In the genomic region with DNA sequence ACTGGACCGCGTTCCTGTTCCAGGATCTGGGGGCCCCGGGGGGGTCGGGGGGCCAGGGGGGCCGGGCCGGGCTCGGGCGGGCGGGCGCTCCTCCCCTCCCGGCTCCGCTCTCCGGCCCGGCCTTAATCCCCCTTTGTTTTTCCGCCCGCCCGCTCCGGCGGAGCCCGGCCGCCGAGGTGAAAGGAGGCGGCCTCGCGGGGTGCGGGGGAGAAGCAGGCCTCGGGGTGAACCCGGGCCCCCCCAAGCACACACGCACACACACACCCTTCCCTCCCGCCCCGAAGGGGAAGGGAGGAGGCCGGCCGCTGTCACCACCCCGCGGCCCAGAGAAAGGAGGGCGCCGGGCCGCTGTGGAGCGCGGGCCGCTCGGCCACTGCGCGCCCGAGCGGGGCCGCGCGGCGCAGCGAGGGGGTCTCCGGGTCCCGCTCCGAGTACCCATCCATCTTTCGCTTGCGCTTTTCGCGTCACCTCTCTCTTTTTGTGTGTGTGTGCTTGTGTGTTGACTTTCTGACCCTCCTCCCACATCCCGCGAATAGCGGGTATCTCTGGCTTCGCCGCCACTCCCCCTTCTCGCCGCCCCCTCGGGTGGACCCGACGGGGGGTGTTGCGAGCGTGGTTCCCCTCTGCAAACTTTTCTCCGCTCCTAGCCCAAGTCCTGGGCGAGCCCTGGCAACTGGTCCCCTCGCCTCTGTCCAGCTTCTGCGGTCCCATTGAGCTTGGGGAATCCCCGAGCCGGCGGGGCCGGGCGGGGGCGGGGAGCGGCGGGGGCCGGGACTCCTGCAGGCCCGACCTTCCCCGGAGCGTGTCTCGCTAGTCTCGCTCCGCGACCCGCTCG, we compare ENCODE assay signal across 8 mouse cellular contexts. TPM values are rescaled to one million over a fixed set of nuclear protein-coding genes. Genes with fewer than 3 reads are reported as not detected.
A peak's percentile ranks its signal among the peaks of the same experiment; 100 is the strongest.
DNase-seq lines count a peak whose midpoint lies in the region; ATAC-seq and TF ChIP-seq lines count a peak whose summit lies in the region.

No protein-coding gene starts in this region.

- H3K36me3 ChIP-seq in forebrain, postnatal 0 days (ENCODE audit: insufficient read depth): no peaks in the 10 kb centered on the region
- peaks cover 7% of the 10 kb centered on the region for H3K36me3 ChIP-seq in hindbrain, embryonic 13.5 days

- peaks cover 9% of the 10 kb centered on the region for H3K4me1 ChIP-seq in cerebellum, adult 2 months (ENCODE audit: control insufficient read depth, insufficient read depth, low read length)
- peaks cover 21% of the 10 kb centered on the region for H3K4me1 ChIP-seq in forebrain, postnatal 0 days (ENCODE audit: insufficient read depth)
- H3K4me1 ChIP-seq in hindbrain, embryonic 13.5 days (replicated peaks): peaks cover 51% of the 10 kb centered on the region

- peak overlapping the region; percentile 90 for H3K4me2 ChIP-seq in forebrain, postnatal 0 days (ENCODE audit: low read depth)
- peak overlapping the region; percentile 81 for H3K4me2 ChIP-seq in hindbrain, embryonic 13.5 days

- no peak for TF ChIP-seq CTCF in cerebellum, adult 2 months (IDR thresholded peaks at IDR 0.05; ENCODE audit: borderline replicate concordance, insufficient read depth, low read depth, low read length)
- TF ChIP-seq CTCF in forebrain, postnatal 0 days (IDR thresholded peaks at IDR 0.05; ENCODE audit: low read depth): no peak

- TF ChIP-seq POLR2A in cerebellum, adult 2 months (IDR thresholded peaks at IDR 0.05; ENCODE audit: borderline replicate concordance, insufficient read depth, low read length): no peak

- H3K9me3 ChIP-seq in forebrain, postnatal 0 days (ENCODE audit: low read length): no peaks in the 10 kb centered on the region
- no peaks in the 10 kb centered on the region for H3K9me3 ChIP-seq in hindbrain, embryonic 13.5 days

- H3K4me3 ChIP-seq in cerebellum, adult 2 months (replicated peaks; ENCODE audit: insufficient read depth, low read depth, low read length): peak overlapping the region; percentile 100
- H3K4me3 ChIP-seq in forebrain, postnatal 0 days (ENCODE audit: low read depth, low read length): peak overlapping the region; percentile 97
- peak overlapping the region; percentile 99 for H3K4me3 ChIP-seq in hindbrain, embryonic 13.5 days

- H3K27me3 ChIP-seq in cerebellum, adult 2 months (ENCODE audit: control insufficient read depth, insufficient read depth, low read length): no peaks in the 10 kb centered on the region
- H3K27me3 ChIP-seq in forebrain, postnatal 0 days (ENCODE audit: insufficient read depth, low read length): no peaks in the 10 kb centered on the region
- H3K27me3 ChIP-seq in hindbrain, embryonic 13.5 days: no peaks in the 10 kb centered on the region

- H3K9ac ChIP-seq in forebrain, postnatal 0 days: peak overlapping the region; percentile 96
- peak overlapping the region; percentile 99 for H3K9ac ChIP-seq in hindbrain, embryonic 13.5 days

- WGBS in cerebellum, adult 2 months: under 1% methylated on average over 84 of the region's 92 CpGs
- 3% methylated on average over 61 of the region's 92 CpGs for WGBS in forebrain, postnatal 0 days
- WGBS in hindbrain, embryonic 13.5 days: under 1% methylated on average over 68 of the region's 92 CpGs

- intact Hi-C loops in left cerebral cortex, postnatal 4 days (cut with DNase I): no loop called here

- peak; percentile 60 for ATAC-seq in forebrain, postnatal 0 days
- ATAC-seq in hindbrain, embryonic 13.5 days (ENCODE audit: low FRiP score): peak; percentile 83

- peak; percentile 70 for DNase-seq in NIH3T3 (ENCODE audit: low read depth)
- DNase-seq in cerebellum, adult 2 months: peak; percentile 71 to 80
- peak; percentile 37 for DNase-seq in forebrain, postnatal 0 days
- DNase-seq in left cerebral cortex, postnatal 4 days: peak; percentile 50
- peak; percentile 65 for DNase-seq in mesoderm, embryonic 11.5 days (ENCODE audit: low read depth, low spot score)
- DNase-seq in right cerebral cortex, postnatal 25 days: peak; percentile 47
- peak; percentile 68 to 69 for DNase-seq in urinary bladder, postnatal 36 days (ENCODE audit: low spot score in 2 of 2)

- peak overlapping the region; percentile 100; the same call in 1 of the 2 replicates for H3K27ac ChIP-seq in cerebellum, adult 2 months (ENCODE audit: insufficient read depth, low read length)
- H3K27ac ChIP-seq in forebrain, postnatal 0 days (ENCODE audit: low read depth, low read length): peak overlapping the region; percentile 95
- peak overlapping the region; percentile 99 for H3K27ac ChIP-seq in hindbrain, embryonic 13.5 days

RNA-seq across cellular contexts. Expression of a gene that starts 0.5 kb away (rescaled TPM):
- polyA plus RNA-seq in cerebellum, adult 2 months (2012; rRNA removed): 29.6 and 30.2 TPM in 2 replicates
- total RNA-seq in forebrain, postnatal 0 days (2014; rRNA removed): 33.0 and 43.7 TPM in 2 replicates
- 28.0 and 34.6 TPM in 2 replicates for polyA plus RNA-seq in forebrain, postnatal 0 days (2015; fragmentation: Nextera tagmentation; extraction: Ambion mirVana)
- 53.9 TPM in 2 replicates for polyA plus RNA-seq in hindbrain, embryonic 13.5 days (2015; fragmentation: Nextera tagmentation; extraction: Ambion mirVana)
- 10 to 100 TPM; 35.3 to 38.2 TPM for total RNA-seq in left cerebral cortex, postnatal 4 days (2021)

RNA-seq across cellular contexts. Expression of a gene that starts 21.5 kb away (rescaled TPM):
- polyA plus RNA-seq in cerebellum, adult 2 months (2012; rRNA removed): 350 and 367 TPM in 2 replicates
- total RNA-seq in forebrain, postnatal 0 days (2014; rRNA removed): 282 and 390 TPM in 2 replicates
- polyA plus RNA-seq in forebrain, postnatal 0 days (2015; fragmentation: Nextera tagmentation; extraction: Ambion mirVana): 103 and 121 TPM in 2 replicates
- 282 and 298 TPM in 2 replicates for polyA plus RNA-seq in hindbrain, embryonic 13.5 days (2015; fragmentation: Nextera tagmentation; extraction: Ambion mirVana)
- 100 to 1,000 TPM; 261 to 264 TPM for total RNA-seq in left cerebral cortex, postnatal 4 days (2021)

RNA-seq across cellular contexts. Expression of a gene that starts 29.2 kb away (rescaled TPM):
- 41.6 and 42.0 TPM in 2 replicates for polyA plus RNA-seq in cerebellum, adult 2 months (2012; rRNA removed)
- total RNA-seq in forebrain, postnatal 0 days (2014; rRNA removed): 28.9 and 34.7 TPM in 2 replicates
- 22.0 and 34.6 TPM in 2 replicates for polyA plus RNA-seq in forebrain, postnatal 0 days (2015; fragmentation: Nextera tagmentation; extraction: Ambion mirVana)
- polyA plus RNA-seq in hindbrain, embryonic 13.5 days (2015; fragmentation: Nextera tagmentation; extraction: Ambion mirVana): 46.4 and 49.5 TPM in 2 replicates
- 10 to 100 TPM; 65.4 to 69.7 TPM for total RNA-seq in left cerebral cortex, postnatal 4 days (2021)

Comparison
In these comparisons a context has a peak if more than half of its experiments do, and no peak if none do; other contexts are left out.
1. Peak in every context shown above with its lines: DNase-seq, ATAC-seq, H3K4me3 ChIP-seq and H3K27ac ChIP-seq.